Mouse (Mus musculus) heart, adult 11 months (tissue): Measurements from ENCODE around the gene Dhh.
A peak's percentile ranks its signal among the peaks of the same experiment; 100 is the strongest.

ENCODE experiments used
- DNase-seq: peaks from one replicate; pipeline ENCODE4 v3.0.0; 2022

Gene Dhh

DNA sequence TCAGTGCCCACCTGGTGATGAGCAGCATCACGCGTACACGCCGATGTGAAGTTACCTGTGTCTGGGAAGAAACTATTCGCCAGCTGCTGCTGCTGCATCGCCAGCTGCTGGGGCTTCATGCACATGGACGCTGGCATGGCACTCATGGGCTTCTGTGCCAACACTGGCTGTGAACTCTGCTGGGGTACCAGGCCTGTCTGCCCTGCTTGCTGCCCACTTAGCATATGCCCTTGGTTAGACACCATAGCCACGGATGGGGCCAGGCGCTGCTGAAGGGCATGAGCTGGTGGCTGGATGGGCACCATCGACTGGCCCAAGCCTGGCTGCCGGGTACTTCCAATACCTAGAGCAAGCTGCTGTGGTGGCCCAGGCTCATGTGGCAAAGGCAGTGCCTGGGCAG, 49.2 kb downstream of the Dhh start:
- DNase-seq = peak; percentile 91

DNA sequence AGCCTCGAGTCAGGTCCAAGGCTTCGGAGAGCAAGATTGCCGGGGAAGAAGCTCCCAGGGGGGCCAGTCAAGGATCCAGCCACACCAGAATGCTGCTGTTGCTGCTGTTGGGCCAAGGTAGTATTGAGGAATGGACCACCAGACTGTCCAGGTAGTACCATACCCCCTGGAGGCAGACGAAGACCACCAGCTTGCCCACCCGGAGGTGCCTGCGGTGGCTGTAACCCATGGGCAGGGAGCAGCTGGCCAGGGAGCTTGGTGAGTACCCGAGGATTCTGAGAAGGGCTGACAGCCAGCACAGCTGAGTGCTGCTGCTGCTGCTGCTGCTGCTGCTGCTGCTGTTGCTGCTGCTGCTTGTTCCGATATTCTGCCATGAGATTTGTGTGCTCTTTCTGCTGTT, 52.2 kb downstream of the Dhh start:
- DNase-seq = peak; percentile 91

DNA sequence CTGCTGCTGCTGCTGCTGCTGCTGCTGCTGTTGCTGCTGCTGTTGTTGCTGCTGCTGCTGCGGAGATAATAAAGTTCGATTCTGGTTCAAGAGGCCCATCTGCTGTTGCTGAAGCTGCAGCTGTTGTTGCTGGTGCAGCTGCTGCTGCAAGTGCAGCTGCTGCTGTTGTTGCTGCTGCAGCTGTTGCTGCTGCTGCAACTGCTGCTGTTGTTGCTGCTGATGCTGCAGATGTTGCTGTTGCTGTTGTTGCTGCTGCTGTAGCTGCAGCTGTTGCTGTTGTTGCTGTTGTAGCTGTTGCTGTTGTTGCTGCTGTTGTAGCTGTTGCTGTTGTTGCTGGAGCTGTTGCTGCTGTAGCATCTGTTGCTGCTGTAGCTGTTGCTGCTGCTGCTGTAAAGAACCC, 53.2 kb downstream of the Dhh start:
- no peak for DNase-seq

DNA sequence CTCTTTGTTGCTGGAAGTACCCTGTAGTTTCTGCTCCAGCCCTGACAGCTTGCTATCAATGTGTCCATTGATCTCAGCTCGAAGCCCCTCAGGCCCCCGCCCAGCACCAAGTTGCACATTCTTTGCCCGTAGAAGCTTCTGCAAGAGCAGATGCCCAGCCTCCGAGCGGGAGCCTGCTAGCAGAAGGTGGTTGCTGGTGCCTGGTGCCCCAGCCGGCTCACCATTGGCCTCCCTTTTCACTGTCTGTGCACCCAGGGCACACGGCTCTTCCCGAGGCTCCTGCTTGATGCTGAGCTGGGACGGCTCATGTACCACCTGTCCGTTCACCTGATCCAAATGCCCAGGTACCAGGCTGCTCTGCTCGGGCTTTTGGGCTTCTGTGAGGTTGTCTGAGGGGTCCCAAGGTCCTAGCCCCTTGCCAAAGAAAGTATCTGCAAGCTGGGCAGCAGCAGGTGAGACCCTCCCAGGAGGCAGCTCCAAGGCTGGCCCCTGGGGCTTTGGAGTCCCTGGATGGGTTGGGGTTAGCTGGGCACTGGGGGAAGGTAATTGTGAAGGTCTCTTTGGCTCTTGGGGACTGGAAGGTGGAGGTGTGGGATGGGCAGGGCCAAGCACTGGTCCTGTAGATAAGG, 54.6 kb downstream of the Dhh start:
- peak; percentile 90 for DNase-seq
